Mouse (Mus musculus): ENCODE data around the gene Snap29.

- TF ChIP-seq CTCF (IDR thresholded peaks at IDR 0.05; ENCODE audit: insufficient read depth, low read depth, low read length) (no peak), POLR2A (IDR thresholded peaks at IDR 0.05; ENCODE audit: insufficient read depth, low read depth, low read length) (no peak)
Measured at GRCm38 (mm10) chr16:17356031-17356430, 49.8 kb upstream of the Snap29 start.
